Mouse (Mus musculus) left cerebral cortex, adult 9 months (tissue): Measurements from ENCODE around the gene Lyrm4.

Experiments
- DNase-seq, 2 experiments: peaks; one replicate each; pipeline ENCODE4 v3.0.0; 2022; ENCODE audit warnings: low spot score in 2 of 2

The Lyrm4 gene

DNA sequence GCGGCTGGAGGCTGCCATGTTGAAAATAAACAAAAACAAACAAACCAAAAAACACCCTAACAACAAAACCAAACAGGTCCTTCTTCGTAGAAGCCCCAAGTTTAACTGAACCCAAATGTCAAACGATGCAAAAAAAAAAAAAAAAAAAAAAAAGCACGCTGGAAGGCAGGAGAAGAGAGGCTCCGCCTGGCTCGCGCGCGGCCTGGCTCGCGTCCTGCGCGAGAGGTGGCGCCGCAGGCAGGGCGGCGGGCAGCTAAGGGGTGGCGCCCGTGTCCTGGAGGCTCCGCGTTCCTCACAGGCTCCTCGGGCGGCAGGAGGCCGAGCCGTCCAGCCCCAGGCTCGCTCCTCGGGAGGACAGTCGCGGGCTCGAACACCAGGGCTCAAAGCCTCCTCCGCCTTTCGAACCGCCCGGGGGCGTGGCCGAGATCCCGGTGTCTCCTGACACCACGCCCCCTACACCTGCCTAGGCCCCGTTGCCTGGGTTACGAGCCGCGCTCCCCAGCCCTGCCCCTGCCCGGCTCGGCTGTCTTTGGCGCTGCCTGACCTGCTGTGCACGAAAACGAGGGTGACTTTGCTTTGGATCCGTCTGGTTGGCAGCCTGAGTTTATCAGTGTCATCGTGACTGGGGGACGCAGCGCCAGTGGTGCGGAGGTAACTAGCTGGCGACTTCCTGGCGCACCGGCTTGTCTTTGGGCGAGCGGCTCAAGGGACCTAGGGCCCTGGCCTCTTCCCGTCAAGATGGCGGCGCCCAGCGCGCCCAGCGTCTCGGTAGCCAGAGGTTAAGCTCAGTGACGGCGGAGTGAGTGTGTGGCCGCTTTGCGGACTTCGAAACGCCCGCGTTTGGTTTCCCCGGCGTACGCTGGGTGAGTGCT lies at the start of gene Lyrm4, which contains the start of gene Fars2:
TSS of gene Lyrm4 (minus strand) at position 384 of the 872 bp plus-strand sequence.
TSS of gene Fars2 (plus strand) at position 270 of the 872 bp plus-strand sequence.
- DNase-seq = peak; percentile 86 to 96

DNA sequence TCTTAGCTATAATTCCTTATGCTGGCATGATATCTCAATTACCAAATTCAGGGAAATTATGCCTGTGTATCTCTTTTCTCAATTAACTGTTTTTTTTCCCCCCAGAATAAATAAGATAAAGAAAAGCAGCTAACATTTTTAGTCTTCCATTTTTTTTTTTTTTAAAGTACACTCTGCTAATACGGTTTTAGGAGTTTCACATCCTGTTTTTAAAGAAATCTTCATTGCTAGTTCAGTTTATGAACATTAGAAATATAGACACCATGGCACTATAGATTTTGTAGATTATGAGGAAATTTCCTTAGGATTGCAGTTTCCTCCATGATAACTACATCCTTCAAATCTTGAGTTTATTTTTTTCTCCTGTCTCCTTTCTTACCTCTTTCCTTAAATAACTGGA lies 46.6 kb upstream of the Lyrm4 start:
- DNase-seq = no peak

DNA sequence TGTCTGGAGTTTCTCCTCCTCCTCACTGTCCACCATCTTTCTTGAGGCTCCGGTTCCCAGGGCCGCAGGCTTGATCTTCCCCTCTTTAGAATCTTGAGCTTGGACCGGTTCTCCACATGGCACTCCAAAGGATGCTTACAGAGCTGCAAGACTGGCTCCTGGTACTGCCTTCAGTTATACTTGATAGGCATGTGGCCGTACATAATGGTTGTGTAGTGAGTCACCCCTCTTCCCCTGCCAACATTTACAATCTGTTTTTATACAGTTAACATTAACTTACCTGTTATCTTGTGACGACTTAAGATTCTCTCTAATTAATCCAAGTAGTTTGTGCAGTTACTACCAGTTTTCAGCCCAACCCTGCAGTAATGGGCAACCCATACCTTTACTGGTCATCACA lies 46.1 kb upstream of the Lyrm4 start:
- DNase-seq = no peak

DNA sequence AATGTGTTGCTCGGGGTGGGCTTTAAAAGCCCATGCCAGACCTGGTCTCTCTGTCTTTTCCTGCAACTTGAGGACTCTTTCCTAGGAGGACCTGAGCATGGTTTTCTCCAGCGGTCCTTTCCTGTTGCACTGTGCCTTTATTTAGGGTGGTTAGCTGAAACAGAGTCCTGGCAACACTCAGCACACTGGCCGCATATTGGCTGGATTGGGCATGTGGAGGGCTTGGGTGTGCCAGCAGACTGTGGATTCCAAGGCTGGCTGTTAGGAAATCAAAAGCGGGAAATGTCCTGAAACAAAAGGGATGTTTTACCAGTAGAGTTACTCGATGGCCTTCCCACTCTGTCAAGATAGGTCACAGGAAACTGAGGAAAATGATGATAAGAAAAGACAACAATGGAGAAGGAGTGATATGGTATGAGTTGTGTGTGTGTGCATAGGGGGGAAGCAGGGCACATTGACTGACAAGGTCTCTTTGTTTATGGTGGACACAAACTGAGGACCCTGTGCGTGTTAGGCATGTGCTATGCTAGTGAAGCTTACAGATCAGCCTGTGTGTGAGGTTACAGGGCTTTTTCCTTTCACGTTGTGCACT lies 39.1 kb upstream of the Lyrm4 start:
- no peak for DNase-seq

DNA sequence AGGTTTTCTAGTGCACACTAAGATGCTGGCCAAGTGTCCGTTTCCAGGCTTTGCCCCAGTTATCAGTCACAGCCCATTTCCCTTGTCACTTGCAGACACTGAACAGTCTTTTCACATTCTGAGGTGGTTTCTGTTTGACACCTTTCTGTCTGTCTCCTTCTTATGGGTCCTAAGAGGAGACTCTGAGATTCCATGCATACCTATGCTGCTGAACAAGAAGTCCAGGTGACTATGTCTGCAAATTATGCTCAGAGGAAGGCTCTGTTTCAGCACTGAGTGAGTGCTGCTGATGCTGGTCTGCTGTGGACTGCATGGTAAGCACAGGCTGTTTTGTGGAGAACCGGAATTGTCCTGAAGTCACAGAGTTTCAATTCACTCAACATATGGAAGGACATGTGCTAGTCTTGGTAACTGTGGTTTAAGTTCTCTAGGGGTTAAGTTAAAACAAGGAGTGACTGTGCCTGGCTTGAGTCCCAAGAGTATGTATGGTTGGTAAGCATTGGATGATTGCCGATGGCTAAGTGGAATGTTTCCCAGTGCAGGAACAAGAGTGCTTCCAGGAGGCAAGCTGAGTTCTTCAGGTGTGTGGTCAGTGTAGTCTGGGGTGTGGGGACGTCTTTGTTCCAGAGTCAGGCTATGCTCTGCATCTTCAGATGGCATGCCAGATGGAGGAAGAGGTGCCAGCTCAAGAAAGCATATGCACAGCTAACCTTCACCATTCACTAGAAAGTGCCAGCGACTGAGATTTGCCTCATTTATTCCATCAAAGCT lies 35.6 kb upstream of the Lyrm4 start:
- DNase-seq = no peak

DNA sequence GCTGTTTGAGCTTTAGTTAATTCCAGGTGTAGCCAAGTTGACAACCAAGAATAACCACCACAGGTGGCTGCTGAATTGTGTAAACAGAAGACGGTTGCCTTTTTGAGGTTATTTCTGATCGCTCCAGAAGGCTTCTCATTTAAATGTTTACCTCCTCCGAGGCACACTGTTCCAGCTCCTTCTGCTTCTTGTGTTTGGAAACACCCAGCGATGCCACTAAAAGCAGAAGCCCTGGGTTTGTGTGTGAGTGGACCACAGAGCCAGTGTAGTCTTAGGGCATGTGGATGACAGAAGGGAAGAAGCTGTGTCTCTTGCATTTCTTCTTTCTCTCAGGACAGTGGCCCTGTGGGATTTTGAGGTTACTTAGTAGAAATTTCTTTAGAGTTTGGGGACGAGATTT lies 32.9 kb upstream of the Lyrm4 start:
- DNase-seq = peak in 1 of 2 experiments; percentile 11

DNA sequence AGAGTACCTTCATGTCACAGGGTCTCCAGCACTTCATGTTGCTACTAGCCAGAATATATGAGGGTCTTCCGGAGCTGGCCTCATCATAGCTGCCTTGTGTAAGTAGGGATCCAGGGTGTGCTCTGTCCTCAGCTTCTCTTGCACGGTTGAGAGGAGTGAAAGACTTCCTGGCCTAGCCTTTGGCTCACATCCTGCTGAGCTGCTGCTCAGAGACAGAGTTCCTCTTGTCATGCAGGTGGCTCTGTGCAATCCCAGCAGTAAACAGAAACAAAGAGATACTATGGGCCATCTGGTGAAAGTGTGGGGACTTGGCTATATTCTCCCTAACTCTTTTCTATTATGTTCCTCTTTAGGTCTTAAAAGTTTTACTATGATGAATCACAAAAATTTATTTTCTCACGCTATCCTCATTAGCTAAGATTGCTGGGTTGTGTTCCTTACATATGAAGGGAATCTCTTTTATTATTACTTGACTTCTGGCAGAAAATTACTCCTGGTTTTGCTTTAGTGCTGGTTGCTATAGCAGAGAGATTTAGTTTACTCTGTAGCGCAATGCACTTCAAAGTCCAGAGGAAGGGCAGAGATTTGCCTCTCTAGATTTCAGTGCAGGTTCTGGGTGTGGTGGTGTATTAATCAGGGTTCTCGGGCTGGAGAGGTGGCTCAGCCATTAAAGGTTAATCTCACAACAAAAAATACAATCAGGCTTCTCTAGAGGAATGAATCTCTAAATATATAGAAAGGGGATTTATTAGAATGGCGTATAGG lies 32.0 kb upstream of the Lyrm4 start:
- no peak for DNase-seq

DNA sequence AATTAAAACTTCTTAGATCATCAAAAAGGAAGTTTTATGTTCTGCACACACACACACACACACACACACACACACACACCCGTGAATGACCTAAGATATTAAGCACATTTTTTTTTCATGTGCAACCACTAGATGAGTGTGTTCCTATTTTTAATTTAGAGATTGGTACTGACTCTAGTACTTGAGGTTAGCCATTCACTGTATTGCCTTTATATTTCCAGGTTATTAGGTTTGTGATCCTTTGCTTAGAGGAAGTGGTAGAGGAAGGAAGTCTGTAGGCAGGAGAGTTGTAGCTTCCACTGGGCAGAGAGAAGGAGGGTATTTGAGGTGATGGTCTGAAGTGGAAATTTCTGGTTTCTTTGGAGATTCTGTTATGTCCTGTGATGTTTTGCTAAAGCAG lies 28.3 kb upstream of the Lyrm4 start:
- DNase-seq = no peak

DNA sequence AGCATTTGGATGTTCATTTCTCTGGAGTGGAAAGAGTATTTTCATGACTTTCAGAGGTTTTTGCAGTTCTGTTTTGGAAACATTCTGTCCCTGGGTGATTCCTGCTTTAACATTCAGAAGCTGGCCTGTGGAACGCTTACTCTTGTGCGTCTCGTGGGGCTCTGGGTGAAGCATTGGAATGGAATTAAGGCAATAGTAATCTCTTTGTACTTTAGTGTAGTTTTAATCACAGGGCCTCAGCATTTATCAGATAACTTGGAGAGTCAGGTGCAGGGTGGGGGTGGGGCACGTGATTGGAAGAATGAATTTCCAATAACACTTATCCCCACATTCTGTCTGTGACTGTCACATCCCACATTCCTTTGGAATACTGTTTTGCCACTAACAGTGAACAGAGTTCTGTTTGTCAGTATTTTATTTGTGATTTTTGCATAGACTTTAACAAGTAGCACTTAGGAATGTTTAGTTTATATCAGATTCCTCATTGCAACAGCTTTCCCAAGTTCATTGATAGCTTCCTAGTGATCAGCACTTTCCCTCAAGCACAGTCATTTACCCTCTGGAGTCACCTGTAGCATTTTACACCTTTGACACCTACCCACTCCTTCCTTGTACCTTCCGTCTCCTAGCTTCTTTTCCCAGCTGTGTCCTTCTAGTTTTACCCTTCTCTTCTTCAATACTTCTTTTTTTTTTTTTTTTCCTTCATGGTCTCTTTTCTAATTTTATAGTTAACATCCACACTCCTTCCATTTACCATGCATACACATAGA lies 23.1 kb upstream of the Lyrm4 start:
- no peak for DNase-seq

DNA sequence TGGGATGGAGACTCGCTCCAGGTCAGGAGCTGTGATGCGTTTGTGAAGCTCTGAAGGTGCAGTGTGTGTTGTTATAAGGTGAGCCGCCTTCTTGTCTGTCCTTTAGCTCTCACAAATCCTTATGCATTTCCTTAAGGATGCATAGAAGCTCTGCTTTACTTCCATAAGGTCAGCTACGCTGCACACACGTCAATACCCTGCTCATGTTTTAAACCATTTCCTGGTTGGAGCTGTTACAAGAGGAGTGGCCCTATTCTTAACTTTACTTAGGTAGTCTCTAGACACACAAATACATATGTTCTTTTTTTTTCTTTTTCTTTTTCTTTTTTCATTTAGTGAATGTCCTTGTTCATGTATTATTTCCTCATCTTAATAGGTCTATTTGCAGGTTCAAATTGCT lies 22.4 kb upstream of the Lyrm4 start:
- DNase-seq = no peak

DNA sequence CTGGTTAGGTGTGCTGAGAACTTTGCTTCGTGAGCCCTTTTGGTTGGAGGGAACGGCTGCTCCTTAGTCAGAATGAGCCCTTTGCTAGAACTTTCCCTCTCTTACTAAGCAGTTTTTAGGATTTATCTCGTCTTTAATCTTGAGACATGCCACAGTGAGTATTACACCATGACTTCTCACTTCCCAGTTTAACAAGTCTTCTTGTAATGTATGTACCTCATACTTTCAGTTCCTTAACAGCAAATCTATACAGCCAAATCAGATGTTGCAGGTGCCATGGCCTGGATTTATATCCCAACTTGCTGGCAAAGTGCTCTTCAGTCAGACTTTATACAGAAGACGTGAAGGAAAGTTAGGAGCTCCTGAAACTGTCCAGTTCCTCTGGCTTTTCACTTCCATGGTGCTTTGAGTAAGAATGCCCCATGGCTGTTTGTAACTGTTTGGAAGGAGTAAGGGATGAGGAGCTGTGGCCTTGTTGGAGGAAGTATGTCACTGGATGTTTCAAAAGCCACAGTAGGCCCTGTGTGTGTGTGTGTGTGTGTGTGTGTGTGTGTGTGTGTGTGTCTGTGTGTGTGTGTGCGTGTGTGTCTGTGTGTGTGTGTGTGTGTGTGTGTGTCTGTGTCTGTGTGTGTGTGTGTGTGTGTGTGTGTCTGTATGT lies 14.8 kb upstream of the Lyrm4 start:
- no peak for DNase-seq

DNA sequence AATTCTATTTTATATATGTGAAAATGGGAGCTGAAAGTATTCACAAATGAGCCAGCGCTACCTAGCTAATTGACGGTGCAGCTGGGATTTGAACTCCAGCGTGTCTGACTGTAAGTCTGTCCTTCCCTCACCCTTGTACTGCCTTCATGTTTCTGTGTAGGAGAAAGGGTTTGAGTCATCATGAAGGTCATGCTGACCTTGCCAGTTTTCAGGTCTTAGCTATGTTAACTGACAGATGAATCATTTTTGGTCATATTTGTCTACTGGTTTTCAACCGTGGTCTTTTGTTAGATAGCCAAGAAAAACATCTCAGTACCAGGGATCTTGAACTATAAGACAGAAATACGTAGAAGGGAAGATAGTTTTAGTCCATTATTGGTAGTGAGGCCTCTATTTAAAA lies 14.1 kb upstream of the Lyrm4 start:
- no peak for DNase-seq

DNA sequence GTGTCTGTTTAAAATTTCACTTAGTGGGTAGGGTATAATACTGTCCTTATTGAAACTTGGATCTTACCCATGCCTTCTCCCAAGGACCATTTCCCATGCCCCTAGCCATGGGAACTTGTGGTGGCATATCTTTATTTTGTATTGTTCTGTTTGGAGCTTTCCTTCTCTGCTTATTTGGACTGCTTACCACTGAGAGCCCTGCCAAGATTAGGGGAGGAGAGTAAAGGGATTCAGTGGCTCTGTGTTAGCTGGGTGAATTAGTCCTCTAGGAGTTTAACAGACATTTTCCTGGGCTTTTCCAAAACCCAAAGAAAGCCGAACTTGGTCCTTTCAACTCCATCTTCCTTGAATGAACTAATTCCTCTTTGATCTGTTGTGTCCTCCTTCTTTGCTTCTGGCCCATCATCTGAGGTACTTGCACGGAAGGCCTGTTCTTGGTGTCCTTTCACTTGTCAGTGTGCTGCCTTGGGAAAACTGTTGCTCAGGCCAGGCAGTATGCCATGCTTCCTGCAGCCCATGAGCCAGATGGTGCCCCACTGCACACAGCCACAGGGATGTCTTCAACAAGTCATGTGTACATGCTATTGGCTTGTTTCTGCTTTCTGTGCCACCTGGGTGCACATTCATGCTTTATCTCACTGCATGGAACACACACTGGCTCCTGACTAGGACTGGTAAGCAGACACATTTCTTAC lies 12.2 kb upstream of the Lyrm4 start:
- no peak for DNase-seq

DNA sequence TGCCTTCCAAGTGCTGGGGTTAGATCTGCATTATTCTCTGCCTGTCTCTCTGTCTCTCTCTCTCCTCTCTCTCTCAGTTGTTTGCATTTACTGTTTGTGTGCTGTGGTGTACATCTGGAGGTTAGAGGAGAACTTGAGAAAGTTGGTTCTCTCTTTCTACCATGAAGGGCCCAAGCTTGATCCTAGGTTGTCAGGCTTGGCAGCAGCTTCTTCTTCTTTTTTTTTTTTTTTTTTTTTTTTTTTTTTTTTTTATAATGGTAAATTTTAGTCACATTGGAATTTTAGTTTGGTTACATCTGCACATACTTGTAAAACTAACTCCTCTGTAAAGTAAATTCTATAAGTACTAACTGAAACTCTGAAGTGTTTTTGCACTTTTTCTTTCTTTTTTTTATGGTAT lies 3.3 kb upstream of the Lyrm4 start:
- no peak for DNase-seq

DNA sequence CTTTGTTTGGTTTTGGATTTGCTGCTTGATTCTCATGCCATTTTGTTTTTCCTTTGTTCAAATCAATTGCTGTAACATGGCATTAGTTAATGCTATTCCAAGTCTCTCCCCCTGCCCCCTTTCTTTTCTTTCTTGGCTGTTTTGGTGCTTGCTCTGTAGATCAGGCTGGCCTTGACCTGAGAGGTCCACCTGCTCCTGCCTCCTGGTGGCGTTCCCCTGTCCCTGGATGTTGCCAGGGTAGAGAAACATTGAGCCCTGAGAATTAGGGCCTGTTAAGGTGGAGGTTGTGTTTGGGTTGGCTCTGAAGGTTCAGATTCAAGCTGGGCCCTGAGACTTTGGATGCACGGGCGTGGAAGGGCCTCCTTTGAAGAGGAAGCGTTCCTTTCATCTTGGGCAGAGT lies 2.4 kb upstream of the Lyrm4 start:
- DNase-seq = no peak

DNA sequence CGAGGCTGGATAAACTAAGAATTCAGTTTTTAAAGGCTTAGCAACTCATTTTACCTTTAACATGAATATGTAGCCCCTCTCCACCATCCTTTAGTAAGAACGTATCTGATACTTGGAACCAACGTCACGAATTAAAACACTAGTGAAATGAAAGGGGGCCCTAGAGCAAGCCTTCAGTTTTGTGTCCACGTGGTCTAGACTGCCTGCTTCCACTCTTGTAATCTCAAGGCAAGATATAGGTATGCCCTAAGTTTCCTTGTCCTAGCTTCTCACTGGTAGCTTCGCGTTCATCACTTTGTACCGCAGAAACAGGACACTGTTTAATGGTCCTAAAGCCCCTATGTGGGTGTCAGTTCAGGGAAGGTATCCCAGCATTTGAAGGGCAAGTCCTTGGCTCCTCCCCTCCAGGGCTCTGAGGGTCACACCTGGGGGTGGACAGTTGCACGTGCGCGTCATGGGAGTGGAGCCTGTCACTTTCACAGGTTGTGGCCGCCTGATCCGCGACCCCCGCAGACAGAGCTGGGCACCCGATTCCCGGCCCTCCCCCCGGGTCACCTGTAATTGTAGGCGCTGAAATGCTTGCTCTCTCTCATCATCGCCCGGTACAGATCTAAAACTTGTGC lies 695 bp downstream of the Lyrm4 start:
- peak in 1 of 2 experiments; percentile 25 for DNase-seq

DNA sequence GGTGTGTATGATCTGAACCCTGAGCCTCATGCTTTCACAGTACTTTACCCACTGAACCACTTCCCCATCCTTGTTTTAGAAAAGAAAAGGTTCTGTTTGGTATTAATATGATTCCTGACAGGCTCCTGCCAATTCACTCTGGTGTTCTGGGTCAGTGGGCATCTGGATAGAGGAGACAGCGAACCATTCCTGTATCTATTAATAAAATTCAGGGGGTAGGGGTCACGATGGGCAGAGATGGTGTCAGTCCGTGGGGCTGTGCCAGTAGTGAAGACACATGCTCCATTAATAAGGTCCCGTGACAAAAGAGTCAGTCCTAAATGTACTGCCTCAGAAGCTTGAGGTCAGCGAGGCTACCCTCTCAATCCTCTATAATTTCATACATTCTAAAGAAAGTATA lies 4.1 kb downstream of the Lyrm4 start:
- DNase-seq = no peak

DNA sequence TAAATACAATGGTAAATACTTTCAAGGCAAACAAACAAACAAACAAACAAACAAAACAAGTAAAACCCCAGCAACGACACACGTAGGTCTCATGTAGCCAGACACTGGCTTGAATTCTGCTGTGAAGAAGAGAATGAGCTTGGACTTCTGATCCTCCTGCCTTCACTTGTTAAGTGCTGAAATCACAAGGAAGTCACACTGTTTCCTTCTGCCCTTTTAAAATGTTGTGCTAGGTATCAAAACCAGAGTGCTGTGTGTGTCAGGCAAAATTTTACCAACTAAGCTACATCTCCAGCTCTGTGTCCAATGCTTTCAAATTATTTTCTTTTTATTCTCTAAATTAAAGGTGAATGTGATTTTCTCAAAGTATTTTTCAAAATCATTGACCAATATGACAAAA lies 6.0 kb downstream of the Lyrm4 start:
- DNase-seq = no peak

DNA sequence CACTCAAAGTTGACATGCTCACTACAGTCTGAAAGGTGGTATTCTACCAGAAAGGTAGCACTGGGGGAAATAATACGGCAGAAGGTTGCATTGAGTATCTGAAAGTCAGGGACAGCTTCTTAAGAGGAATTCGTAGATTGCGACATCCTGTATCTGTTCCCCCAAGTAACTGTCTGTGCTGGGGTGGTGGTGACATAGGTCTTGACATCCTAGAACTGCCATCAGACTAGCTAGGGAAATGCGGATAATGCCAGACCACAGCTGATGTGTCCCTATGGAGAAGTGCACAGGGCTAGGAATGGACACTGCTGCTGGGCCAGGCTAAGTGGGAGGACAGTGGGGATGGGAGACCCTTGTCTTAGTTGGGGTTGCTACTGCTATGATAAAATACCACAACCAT lies 8.8 kb downstream of the Lyrm4 start:
- no peak for DNase-seq

DNA sequence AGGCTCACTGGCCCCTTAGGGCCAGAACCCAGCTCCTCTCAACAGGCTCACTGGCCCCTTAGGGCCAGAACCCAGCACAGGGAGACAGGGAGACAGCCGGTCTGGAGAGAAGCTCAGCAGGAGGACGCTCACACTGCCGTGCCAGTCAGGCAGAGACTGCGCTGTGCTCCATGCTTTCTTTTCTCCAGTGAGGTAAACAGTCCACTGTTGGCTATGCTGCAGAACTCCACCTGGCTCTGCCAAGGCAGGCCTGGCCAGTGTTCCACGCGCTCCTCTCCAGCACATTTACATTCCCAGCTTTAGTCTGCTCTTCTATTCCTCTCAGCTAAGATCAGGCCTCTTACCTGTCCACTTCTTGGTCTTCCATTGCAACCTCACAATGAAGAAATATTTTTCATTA lies 11.7 kb downstream of the Lyrm4 start:
- no peak for DNase-seq
